Mouse (Mus musculus) kidney, embryonic 15.5 days (tissue): ENCODE results near the gene Sfi1. TPM values are rescaled to one million over a fixed set of nuclear protein-coding genes. Genes with fewer than 3 reads are reported as not detected.
"Not testable (repeated sequence)": the region's sequence is repeated elsewhere in the genome, so short reads cannot be mapped to it uniquely, and the experiment has no call there.

ENCODE experiments used
- ATAC-seq: fragments of 200-750 bp; cut with Nextera tagmentation; replicated peaks from 2 replicates; pipeline ENCODE4 v1.8.0; 2017; ENCODE audit warnings: moderate TSS enrichment; ENCODE audit not compliant: low FRiP score
- H3K27ac ChIP-seq: fragments of 300-500 bp; sonication (generic); 2 replicates; pipeline ENCODE4 v1.5.1; 2015; ENCODE audit warnings: mild to moderate bottlenecking, inconsistent platforms
- H3K27me3 ChIP-seq: fragments of 300-500 bp; sonication (generic); 2 replicates; pipeline ENCODE4 v1.6.1; 2015; ENCODE audit warnings: inconsistent platforms
- H3K36me3 ChIP-seq: fragments of 300-500 bp; sonication (generic); 2 replicates; pipeline ENCODE4 v1.6.1; 2015; ENCODE audit warnings: inconsistent platforms
- H3K4me1 ChIP-seq: fragments of 300-500 bp; sonication (generic); 2 replicates; pipeline ENCODE4 v1.6.1; 2015; ENCODE audit warnings: inconsistent platforms
- H3K4me2 ChIP-seq: fragments of 300-500 bp; sonication (generic); 2 replicates; pipeline ENCODE4 v1.6.1; 2015; ENCODE audit warnings: moderate library complexity, mild to moderate bottlenecking, inconsistent platforms
- H3K4me3 ChIP-seq: fragments of 300-500 bp; sonication (generic); replicated peaks from 2 replicates; pipeline ENCODE4 v1.5.1; 2015; ENCODE audit warnings: mild to moderate bottlenecking, inconsistent platforms
- H3K9ac ChIP-seq: fragments of 300-500 bp; sonication (generic); 2 replicates; pipeline ENCODE4 v1.6.1; 2015; ENCODE audit warnings: mild to moderate bottlenecking, inconsistent platforms
- H3K9me3 ChIP-seq: fragments of 300-500 bp; sonication (generic); replicated peaks from 2 replicates; pipeline ENCODE4 v1.6.1; 2016; ENCODE audit warnings: inconsistent platforms
- WGBS: fragments of 180-500 bp; shearing (Covaris S2); methylation state at CpG from one replicate; pipeline ENCODE4 v1.1.7; 2015; ENCODE audit warnings: mixed read lengths; 5-methylcytosine and 5-hydroxymethylcytosine counted together
- polyA plus RNA-seq: library from polyadenylated mRNA; unstranded; fragments of >200 nt; fragmentation: Nextera tagmentation; extraction: Ambion mirVana; gene quantifications from 2 replicates; pipeline ENCODE4 v1.2.1, GENCODE M21; 2015

Sfi1 gene
- polyA plus RNA-seq, 1 experiment from 2014 or later = 12.9 TPM

DNA sequence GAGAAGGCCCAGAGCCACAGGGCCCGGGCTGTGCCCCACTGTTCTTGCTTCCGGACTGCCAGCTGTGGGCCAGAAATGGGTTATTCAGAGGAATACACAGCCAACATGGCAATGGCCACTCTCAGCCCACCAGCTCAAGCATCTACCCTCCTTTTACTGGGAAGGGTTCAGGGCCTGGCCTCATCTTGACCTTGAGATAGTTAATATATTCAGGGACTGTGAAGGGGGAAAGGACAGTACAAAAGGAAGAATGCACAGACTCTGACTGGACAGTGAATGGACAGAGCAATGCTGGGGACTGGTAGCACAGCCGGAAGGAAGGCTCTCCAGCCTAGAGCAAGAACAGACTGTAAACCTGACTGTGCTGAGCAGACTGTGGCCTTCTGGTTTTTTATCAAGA is 57.3 kb downstream of the Sfi1 start:
- ATAC-seq, H3K27me3 ChIP-seq, H3K27ac ChIP-seq, H3K9ac ChIP-seq, H3K4me3 ChIP-seq, H3K4me1 ChIP-seq, H3K36me3 ChIP-seq, H3K4me2 ChIP-seq: not testable (repeated sequence)
- 96% methylated on average over 3 of the region's 3 CpGs for WGBS
- H3K9me3 ChIP-seq = peaks cover 19% of the 10 kb centered on the region

- not testable (repeated sequence) for H3K4me2 ChIP-seq, H3K4me3 ChIP-seq, H3K27me3 ChIP-seq, H3K9ac ChIP-seq, ATAC-seq, H3K36me3 ChIP-seq, H3K4me1 ChIP-seq, H3K27ac ChIP-seq
- 93% methylated on average over 4 of the region's 7 CpGs for WGBS
- peaks cover 19% of the 10 kb centered on the region for H3K9me3 ChIP-seq
Measured at GRCm38 (mm10) chr11:3135391-3135790, 57.9 kb downstream of the Sfi1 start.

DNA sequence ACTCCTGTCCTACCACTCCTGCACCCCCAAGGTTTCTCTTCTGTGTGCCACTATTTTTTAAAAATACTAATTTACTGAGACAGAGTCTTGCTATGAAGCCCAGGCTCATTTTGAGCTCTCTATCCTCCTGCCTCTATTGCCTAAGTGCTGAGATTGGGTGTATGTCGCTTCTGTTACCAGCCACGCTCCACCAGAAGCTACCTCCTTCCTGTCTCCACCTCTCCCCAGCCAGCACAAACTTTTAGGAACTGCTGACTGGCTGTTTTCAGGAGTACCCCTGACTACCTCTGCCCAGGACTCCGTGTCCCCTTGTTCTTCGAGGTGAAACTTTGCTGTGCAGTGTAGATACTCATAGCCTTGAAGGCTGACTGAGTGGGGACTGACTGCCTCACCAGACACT is 59.9 kb downstream of the Sfi1 start:
- peaks cover 20% of the 10 kb centered on the region for H3K9me3 ChIP-seq
- ATAC-seq = peak; percentile 7
- not testable (repeated sequence) for H3K4me1 ChIP-seq, H3K4me2 ChIP-seq, H3K4me3 ChIP-seq, H3K27ac ChIP-seq, H3K36me3 ChIP-seq, H3K9ac ChIP-seq, H3K27me3 ChIP-seq
- 82% methylated on average over 1 of the region's 4 CpGs for WGBS

GRCm38 (mm10) chr11:3132957-3133356 is 60.3 kb downstream of the Sfi1 start:
- ATAC-seq = peak; percentile 15; the same call in 1 of the 2 replicates
- H3K4me2 ChIP-seq, H3K9ac ChIP-seq, H3K4me3 ChIP-seq, H3K4me1 ChIP-seq, H3K27ac ChIP-seq, H3K27me3 ChIP-seq, H3K36me3 ChIP-seq: not testable (repeated sequence)
- 93% methylated on average over 3 of the region's 3 CpGs for WGBS
- peaks cover 18% of the 10 kb centered on the region for H3K9me3 ChIP-seq

DNA sequence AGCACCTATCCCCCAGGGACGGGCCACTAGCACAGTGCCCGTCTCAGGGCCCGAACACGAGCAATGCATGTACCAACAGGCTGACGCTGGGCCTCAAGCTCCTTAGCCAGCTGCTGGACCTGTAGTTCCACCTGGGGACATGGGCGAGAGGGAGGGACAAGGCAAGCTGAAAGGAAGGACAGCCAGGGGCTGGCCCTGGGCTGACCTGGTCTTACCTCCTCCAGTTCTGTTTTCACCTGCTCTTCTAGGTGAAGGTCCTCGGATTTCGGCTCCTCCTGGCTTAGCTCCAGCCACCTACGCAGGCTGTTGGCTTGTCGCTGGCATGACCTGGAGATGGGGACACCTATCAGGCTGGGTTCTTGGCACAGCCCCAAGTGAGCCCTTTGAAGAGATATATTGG is 61.3 kb downstream of the Sfi1 start:
- H3K27me3 ChIP-seq, H3K4me3 ChIP-seq, H3K4me2 ChIP-seq, H3K36me3 ChIP-seq, H3K4me1 ChIP-seq, H3K9ac ChIP-seq, H3K27ac ChIP-seq: not testable (repeated sequence)
- 93% methylated on average over 9 of the region's 10 CpGs for WGBS
- peak; percentile 38 for ATAC-seq
- H3K9me3 ChIP-seq = peaks cover 19% of the 10 kb centered on the region

- 89% methylated on average over 6 of the region's 8 CpGs for WGBS
- not testable (repeated sequence) for H3K4me3 ChIP-seq, H3K36me3 ChIP-seq, H3K9ac ChIP-seq, H3K27ac ChIP-seq, H3K4me2 ChIP-seq, H3K4me1 ChIP-seq, H3K27me3 ChIP-seq
- ATAC-seq = 0 out of 2 replicates have a peak, but pooled peaks have one; percentile 1
- H3K9me3 ChIP-seq = peaks cover 19% of the 10 kb centered on the region
Measured at GRCm38 (mm10) chr11:3129852-3130251, 63.4 kb downstream of the Sfi1 start.

GRCm38 (mm10) chr11:3129276-3129675 is 64.0 kb downstream of the Sfi1 start:
- H3K4me2 ChIP-seq, H3K27me3 ChIP-seq, ATAC-seq, H3K27ac ChIP-seq, H3K4me1 ChIP-seq, H3K36me3 ChIP-seq, H3K9ac ChIP-seq, H3K4me3 ChIP-seq: not testable (repeated sequence)
- 94% methylated on average over 2 of the region's 2 CpGs for WGBS
- peaks cover 19% of the 10 kb centered on the region for H3K9me3 ChIP-seq

DNA sequence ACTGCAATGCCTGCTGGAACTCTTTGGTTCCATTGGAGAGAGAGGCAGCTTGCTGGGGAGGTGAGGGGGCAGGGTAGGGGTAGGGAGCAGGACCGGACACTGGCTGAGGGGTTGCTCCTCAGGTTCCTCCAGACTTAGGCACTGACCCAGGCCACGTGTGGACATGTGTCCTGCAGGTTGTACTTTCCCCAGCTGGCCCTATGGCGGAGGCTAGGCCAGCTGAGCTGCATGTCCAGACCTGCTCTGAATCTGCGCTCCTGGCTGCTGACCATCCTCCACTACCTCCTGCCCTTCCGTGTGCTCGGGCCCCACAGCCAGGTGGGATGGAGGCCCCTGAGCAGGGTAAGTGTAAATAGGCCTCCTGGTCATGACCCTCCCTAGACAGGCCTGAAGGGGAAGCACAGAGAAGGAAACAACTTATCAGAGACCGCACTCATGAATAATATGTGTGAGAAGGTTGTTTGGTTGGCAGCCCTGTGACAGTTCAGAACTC is 65.9 kb downstream of the Sfi1 start:
- 93% methylated on average over 5 of the region's 7 CpGs for WGBS
- peaks cover 19% of the 10 kb centered on the region for H3K9me3 ChIP-seq
- not testable (repeated sequence) for H3K27ac ChIP-seq, H3K36me3 ChIP-seq, H3K4me2 ChIP-seq, H3K27me3 ChIP-seq, H3K9ac ChIP-seq, H3K4me1 ChIP-seq, H3K4me3 ChIP-seq
- peak; percentile 31 for ATAC-seq

- not testable (repeated sequence) for H3K36me3 ChIP-seq, H3K9ac ChIP-seq, H3K27me3 ChIP-seq, H3K4me2 ChIP-seq, H3K4me1 ChIP-seq, H3K27ac ChIP-seq, H3K4me3 ChIP-seq
- WGBS = 80% methylated on average over 6 of the region's 6 CpGs
- H3K9me3 ChIP-seq = peaks cover 16% of the 10 kb centered on the region
- peak; percentile 19 for ATAC-seq
Measured at GRCm38 (mm10) chr11:3126478-3127302, 66.6 kb downstream of the Sfi1 start.

DNA sequence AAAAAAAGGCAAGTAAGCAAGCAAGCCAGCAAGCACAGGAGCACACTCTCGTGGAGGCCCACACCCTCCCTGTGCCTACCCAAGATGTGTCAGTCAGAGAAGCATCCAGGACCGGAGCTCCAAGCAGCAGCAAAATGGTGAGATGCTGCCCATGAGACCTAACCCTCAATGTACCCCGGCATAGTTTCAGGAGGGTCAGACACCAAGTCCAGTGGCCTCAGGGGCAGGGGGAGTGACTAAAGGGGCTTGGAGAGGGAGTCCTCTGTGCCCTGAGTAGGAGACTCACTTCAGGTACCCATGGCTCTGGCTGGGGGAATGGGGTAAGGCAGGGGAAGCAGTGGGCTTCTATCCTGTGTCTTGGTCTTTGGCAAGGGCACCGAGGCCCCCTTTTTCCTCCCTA is 67.3 kb downstream of the Sfi1 start:
- H3K4me2 ChIP-seq, H3K27me3 ChIP-seq, H3K4me3 ChIP-seq, H3K27ac ChIP-seq, H3K36me3 ChIP-seq, H3K4me1 ChIP-seq, ATAC-seq, H3K9ac ChIP-seq: not testable (repeated sequence)
- 77% methylated on average over 3 of the region's 4 CpGs for WGBS
- peaks cover 16% of the 10 kb centered on the region for H3K9me3 ChIP-seq

- not testable (repeated sequence) for ATAC-seq, H3K27me3 ChIP-seq, H3K36me3 ChIP-seq, H3K27ac ChIP-seq, H3K4me1 ChIP-seq, H3K4me2 ChIP-seq, H3K4me3 ChIP-seq, H3K9ac ChIP-seq
- peaks cover 14% of the 10 kb centered on the region for H3K9me3 ChIP-seq
- 81% methylated on average over 22 of the region's 22 CpGs for WGBS
Measured at GRCm38 (mm10) chr11:3124932-3125810, 68.1 kb downstream of the Sfi1 start.

- Histone ChIP-seq H3K4me1 (no peaks in the 10 kb centered on the region), H3K4me3 (no peak overlapping the region), H3K27me3 (no peaks in the 10 kb centered on the region), H3K36me3 (no peaks in the 10 kb centered on the region), H3K27ac (no peak overlapping the region), H3K4me2 (no peak overlapping the region), H3K9me3 (peaks cover 20% of the 10 kb centered on the region; the same call in 1 of the 2 replicates), H3K9ac (no peak overlapping the region)
- 61% methylated on average over 3 of the region's 3 CpGs for WGBS
- no peak for ATAC-seq
Measured at GRCm38 (mm10) chr11:3114403-3114802, 78.9 kb downstream of the Sfi1 start.
